Mouse (Mus musculus): Measurements from ENCODE around the gene Klc2. TPM values are rescaled to one million over a fixed set of nuclear protein-coding genes. Genes with fewer than 3 reads are reported as not detected.

The Klc2 gene
- polyA plus RNA-seq, 1 experiment from 2014 or later, result 8.8 TPM

GRCm38 (mm10) chr19:5082005-5082404, 36.4 kb downstream of the Klc2 start:
- 0 out of 2 replicates have a peak, but pooled peaks cover 2% of the 10 kb centered on the region for H3K4me1 ChIP-seq (replicated peaks; ENCODE audit: control insufficient read depth, insufficient read depth)
- H3K36me3 ChIP-seq (ENCODE audit: control insufficient read depth, insufficient read depth, low read length), result no peaks in the 10 kb centered on the region
- H3K27me3 ChIP-seq (ENCODE audit: control insufficient read depth, insufficient read depth, low read length), result peaks cover 7% of the 10 kb centered on the region
- no peak overlapping the region for H3K9ac ChIP-seq (ENCODE audit: low read length)
- DNase-seq (ENCODE audit: low spot score) (no peak), ATAC-seq (ENCODE audit: low FRiP score, low TSS enrichment) (no peak)
- TF ChIP-seq CTCF (IDR thresholded peaks at IDR 0.05; ENCODE audit: low read depth), result no peak
- no peak for TF ChIP-seq EP300 (optimal IDR thresholded peaks at IDR 0.05)
- H3K4me2 ChIP-seq (replicated peaks; ENCODE audit: low read depth), result no peak overlapping the region
- WGBS, result 67% methylated on average over 17 of the region's 18 CpGs
- H3K27ac ChIP-seq (replicated peaks), result no peak overlapping the region
- H3K4me3 ChIP-seq (ENCODE audit: low read depth, low read length), result no peak overlapping the region
- H3K9me3 ChIP-seq (ENCODE audit: control insufficient read depth, low read length), result no peaks in the 10 kb centered on the region

DNA sequence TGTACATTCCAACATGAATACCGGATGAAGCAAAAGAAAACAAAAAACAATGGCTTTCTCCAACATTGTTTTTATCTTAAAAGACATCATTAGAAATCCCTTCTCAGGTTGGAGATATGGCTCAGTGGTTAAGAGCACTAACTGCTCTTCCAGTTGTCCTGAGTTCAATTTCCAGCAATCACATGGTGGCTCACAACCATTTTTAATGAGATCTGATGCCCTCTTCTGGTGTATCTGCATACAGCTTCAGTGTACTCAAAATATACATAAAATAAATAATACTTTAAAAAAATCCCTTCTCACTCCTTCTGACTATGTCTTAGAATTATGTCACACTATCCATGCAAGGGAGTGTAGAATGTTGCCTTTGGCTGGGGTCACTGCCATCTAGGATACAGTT, 39.1 kb downstream of the Klc2 start:
- WGBS, result 90% methylated on average over 1 of the region's 1 CpGs
- peak; percentile 46 for TF ChIP-seq CTCF (IDR thresholded peaks at IDR 0.05; ENCODE audit: low read depth)
- no peak for TF ChIP-seq EP300 (optimal IDR thresholded peaks at IDR 0.05)
- DNase-seq (ENCODE audit: low spot score), result no peak
- no peak overlapping the region for H3K4me2 ChIP-seq (replicated peaks; ENCODE audit: low read depth)
- H3K36me3 ChIP-seq (ENCODE audit: control insufficient read depth, insufficient read depth, low read length), result no peaks in the 10 kb centered on the region
- H3K27ac ChIP-seq (replicated peaks), result no peak overlapping the region
- no peaks in the 10 kb centered on the region for H3K9me3 ChIP-seq (ENCODE audit: control insufficient read depth, low read length)
- ATAC-seq (ENCODE audit: low FRiP score, low TSS enrichment), result no peak
- H3K9ac ChIP-seq (ENCODE audit: low read length), result no peak overlapping the region
- H3K4me1 ChIP-seq (replicated peaks; ENCODE audit: control insufficient read depth, insufficient read depth), result no peaks in the 10 kb centered on the region
- no peak overlapping the region for H3K4me3 ChIP-seq (ENCODE audit: low read depth, low read length)
- H3K27me3 ChIP-seq (ENCODE audit: control insufficient read depth, insufficient read depth, low read length), result peaks cover 7% of the 10 kb centered on the region

- H3K9ac ChIP-seq (ENCODE audit: low read length), result no peak overlapping the region
- H3K27me3 ChIP-seq (ENCODE audit: control insufficient read depth, insufficient read depth, low read length), result no peaks in the 10 kb centered on the region; the same call in 1 of the 2 replicates
- ATAC-seq (ENCODE audit: low FRiP score, low TSS enrichment) (no peak), DNase-seq (ENCODE audit: low spot score) (no peak)
- 22% methylated on average over 5 of the region's 5 CpGs for WGBS
- no peaks in the 10 kb centered on the region for H3K9me3 ChIP-seq (ENCODE audit: control insufficient read depth, low read length)
- no peak overlapping the region for H3K4me3 ChIP-seq (ENCODE audit: low read depth, low read length)
- H3K4me1 ChIP-seq (replicated peaks; ENCODE audit: control insufficient read depth, insufficient read depth), result peaks cover 3% of the 10 kb centered on the region; the same call in 1 of the 2 replicates
- no peak overlapping the region for H3K4me2 ChIP-seq (replicated peaks; ENCODE audit: low read depth)
- no peak for TF ChIP-seq CTCF (IDR thresholded peaks at IDR 0.05; ENCODE audit: low read depth)
- no peak for TF ChIP-seq EP300 (optimal IDR thresholded peaks at IDR 0.05)
- H3K36me3 ChIP-seq (ENCODE audit: control insufficient read depth, insufficient read depth, low read length), result no peaks in the 10 kb centered on the region
- H3K27ac ChIP-seq (replicated peaks), result no peak overlapping the region
Observed at GRCm38 (mm10) chr19:5073518-5073917, 44.8 kb downstream of the Klc2 start.

DNA sequence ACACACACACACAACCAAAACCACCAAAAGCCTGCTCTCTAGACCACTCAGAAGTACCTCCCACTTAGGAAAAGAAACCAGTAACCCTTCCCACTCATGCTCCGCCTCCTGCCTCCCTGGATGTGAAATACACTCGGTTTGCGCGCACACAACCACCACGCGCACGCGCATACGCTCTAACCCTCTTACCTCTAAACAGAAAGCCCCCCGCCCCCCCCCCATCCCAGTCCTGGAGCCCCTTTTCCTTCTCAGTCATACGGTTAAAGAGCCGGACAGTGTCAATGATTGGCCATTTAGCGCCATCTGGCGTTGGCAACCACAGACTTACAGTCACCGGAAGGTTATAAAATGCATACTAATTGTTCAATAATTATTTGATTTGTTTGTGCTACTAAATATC, 45.3 kb downstream of the Klc2 start:
- 2% methylated on average over 15 of the region's 15 CpGs for WGBS

DNA sequence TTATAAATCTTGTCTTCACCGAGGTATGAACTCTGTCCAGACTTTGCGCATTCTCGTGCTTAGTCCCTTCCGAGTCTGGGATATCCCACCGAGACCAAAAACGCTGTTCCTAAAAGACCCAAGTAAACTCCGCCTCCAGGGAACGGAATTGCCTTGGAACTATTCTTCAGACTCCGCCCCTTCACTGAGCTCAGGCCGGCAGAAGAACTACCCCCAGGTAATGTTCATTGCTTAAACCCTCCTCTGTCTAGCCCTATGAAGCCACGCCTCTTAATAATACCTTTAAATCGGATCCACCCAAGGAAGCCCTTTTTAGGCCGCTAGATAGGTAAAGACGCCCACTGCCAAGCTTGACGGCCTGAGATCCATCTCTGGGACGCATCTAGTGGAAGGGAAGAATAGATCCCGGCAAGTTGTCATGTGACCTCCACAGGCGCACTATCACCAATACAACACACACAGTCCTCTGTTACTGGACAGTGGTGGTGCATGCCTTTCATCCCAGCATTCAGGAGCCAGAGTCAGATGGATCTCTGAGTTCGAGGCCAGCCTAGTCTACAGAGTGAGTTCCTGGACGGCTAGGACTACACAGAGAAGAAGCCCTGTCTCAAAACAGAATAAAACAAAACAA, 45.9 kb downstream of the Klc2 start:
- H3K27me3 ChIP-seq (ENCODE audit: control insufficient read depth, insufficient read depth, low read length), result no peaks in the 10 kb centered on the region; the same call in 1 of the 2 replicates
- H3K27ac ChIP-seq (replicated peaks), result peak overlapping the region; percentile 81
- 1% methylated on average over 20 of the region's 20 CpGs for WGBS
- no peaks in the 10 kb centered on the region for H3K36me3 ChIP-seq (ENCODE audit: control insufficient read depth, insufficient read depth, low read length)
- peak; percentile 22; the same call in 1 of the 2 replicates for ATAC-seq (ENCODE audit: low FRiP score, low TSS enrichment)
- no peak for DNase-seq (ENCODE audit: low spot score)
- H3K4me2 ChIP-seq (replicated peaks; ENCODE audit: low read depth), result peak overlapping the region; percentile 73
- TF ChIP-seq EP300 (optimal IDR thresholded peaks at IDR 0.05) (no peak), CTCF (IDR thresholded peaks at IDR 0.05; ENCODE audit: low read depth) (no peak; the same call in 1 of the 2 replicates)
- no peak overlapping the region for H3K9ac ChIP-seq (ENCODE audit: low read length)
- peaks cover 5% of the 10 kb centered on the region; the same call in 1 of the 2 replicates for H3K4me1 ChIP-seq (replicated peaks; ENCODE audit: control insufficient read depth, insufficient read depth)
- H3K9me3 ChIP-seq (ENCODE audit: control insufficient read depth, low read length), result no peaks in the 10 kb centered on the region
- H3K4me3 ChIP-seq (ENCODE audit: low read depth, low read length), result peak overlapping the region; percentile 60

More for the DNA sequence above, 45.3 kb downstream of the Klc2 start:
- H3K9me3 ChIP-seq (ENCODE audit: control insufficient read depth, low read length), result no peaks in the 10 kb centered on the region
- no peaks in the 10 kb centered on the region; the same call in 1 of the 2 replicates for H3K27me3 ChIP-seq (ENCODE audit: control insufficient read depth, insufficient read depth, low read length)
- peak overlapping the region; percentile 73 for H3K4me2 ChIP-seq (replicated peaks; ENCODE audit: low read depth)
- peaks cover 3% of the 10 kb centered on the region; the same call in 1 of the 2 replicates for H3K4me1 ChIP-seq (replicated peaks; ENCODE audit: control insufficient read depth, insufficient read depth)
- no peak for TF ChIP-seq EP300 (optimal IDR thresholded peaks at IDR 0.05)
- TF ChIP-seq CTCF (IDR thresholded peaks at IDR 0.05; ENCODE audit: low read depth), result peak; percentile 78
- H3K36me3 ChIP-seq (ENCODE audit: control insufficient read depth, insufficient read depth, low read length), result no peaks in the 10 kb centered on the region
- peak; percentile 74 for DNase-seq (ENCODE audit: low spot score)
- H3K4me3 ChIP-seq (ENCODE audit: low read depth, low read length), result peak overlapping the region; percentile 60
- H3K27ac ChIP-seq (replicated peaks), result no peak overlapping the region
- no peak overlapping the region for H3K9ac ChIP-seq (ENCODE audit: low read length)
- ATAC-seq (ENCODE audit: low FRiP score, low TSS enrichment), result peak; percentile 27; the same call in 1 of the 2 replicates
